Mouse (Mus musculus): ENCODE measurements around the gene Gm5134. TPM values are rescaled to one million over a fixed set of nuclear protein-coding genes. Genes with fewer than 3 reads are reported as not detected.

Gene Gm5134
- polyA plus RNA-seq, 1 experiment from 2014 or later, result 0.11 TPM

DNA sequence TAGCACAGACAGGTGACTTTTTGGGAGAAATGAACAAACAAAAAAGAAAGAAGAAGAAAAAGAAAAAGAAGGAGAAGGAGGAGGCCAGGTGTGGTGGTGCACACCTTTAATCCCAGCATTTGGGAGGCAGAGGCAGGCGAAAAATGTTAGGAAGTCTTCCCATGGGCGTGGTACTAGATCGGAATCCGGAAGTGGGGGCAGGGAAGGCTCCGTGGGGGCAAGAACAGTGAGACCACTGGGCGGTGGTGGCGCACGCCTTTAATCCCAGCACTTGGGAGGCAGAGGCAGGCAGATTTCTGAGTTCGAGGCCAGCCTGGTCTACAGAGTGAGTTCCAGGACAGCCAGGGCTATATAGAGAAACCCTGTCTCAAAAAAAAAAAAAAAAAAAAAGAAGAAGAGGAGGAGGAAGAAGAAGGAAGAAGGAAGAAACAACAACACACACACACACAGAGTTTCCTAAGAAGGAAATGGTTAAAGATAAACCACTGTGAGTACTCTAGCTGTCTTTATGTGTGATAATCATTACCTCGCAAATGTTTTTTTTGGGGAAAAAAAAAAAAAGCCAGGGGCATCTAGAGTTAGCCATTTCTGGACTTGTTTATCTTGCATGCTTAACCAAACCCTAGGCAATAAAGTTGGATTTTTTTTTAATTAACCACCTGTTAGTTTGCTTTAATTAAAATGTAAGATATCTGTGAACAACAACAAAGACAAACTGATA is 71.3 kb downstream of the Gm5134 start:
- Histone ChIP-seq H3K4me2 (no peak overlapping the region), H3K27me3 (ENCODE audit: control insufficient read depth, insufficient read depth, low read length) (no peaks in the 10 kb centered on the region), H3K36me3 (ENCODE audit: control insufficient read depth, insufficient read depth, low read length) (no peaks in the 10 kb centered on the region), H3K4me1 (ENCODE audit: control insufficient read depth, insufficient read depth, low read length) (no peaks in the 10 kb centered on the region; the same call in 1 of the 2 replicates), H3K4me3 (ENCODE audit: low read depth, low read length) (no peak overlapping the region), H3K27ac (ENCODE audit: low read depth, low read length) (no peak overlapping the region), H3K9ac (ENCODE audit: low read length) (no peak overlapping the region), H3K9me3 (ENCODE audit: control insufficient read depth, low read length) (no peaks in the 10 kb centered on the region; the same call in 1 of the 2 replicates)
- WGBS, result 91% methylated on average over 9 of the region's 10 CpGs
- ATAC-seq (ENCODE audit: low FRiP score) (no peak), DNase-seq (ENCODE audit: low spot score, missing footprints) (no peak)

DNA sequence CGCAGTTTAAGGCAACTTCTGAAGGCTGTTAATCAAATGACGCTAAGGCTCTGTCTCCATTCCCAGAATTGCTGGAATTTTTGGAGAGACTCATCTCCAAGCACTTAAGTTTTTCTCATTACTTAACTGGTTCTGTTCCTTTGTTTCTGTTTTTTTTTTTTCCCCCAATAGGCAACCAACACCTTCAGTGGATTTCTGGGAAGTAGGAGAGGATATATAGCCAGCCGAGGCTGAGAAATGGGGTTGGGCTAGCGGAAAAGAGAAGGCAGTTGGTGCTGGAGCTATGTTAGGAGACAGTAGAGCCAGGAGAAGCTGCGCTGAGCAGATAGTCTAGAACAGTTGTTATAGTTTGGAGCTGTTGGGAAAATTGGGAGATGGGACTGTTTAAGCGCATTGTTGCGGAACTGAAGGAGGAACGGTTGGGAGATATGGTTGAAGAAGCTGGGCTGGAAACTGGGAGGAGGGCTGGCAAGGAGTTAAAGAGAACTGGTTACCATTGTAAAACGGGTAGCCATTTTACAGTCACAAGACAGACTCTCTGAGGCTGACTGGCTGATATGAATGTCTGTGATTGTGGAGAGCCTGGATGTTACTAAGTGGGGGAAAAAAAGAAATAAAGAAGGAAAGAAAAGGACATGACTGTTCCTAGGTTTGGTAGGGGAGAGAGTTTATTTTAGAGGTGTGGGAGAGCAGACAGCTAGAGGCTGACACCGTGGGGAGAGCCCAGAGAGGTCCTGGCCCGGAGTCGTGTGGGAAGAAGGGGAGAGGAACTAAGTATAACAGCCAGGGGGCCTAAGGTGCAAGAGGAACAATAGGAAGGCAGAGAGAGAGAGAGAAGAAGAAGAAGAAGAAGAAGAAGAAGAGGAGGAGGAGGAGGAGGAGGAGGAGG is 73.1 kb downstream of the Gm5134 start:
- DNase-seq (ENCODE audit: low spot score, missing footprints) (no peak), ATAC-seq (ENCODE audit: low FRiP score) (no peak)
- 67% methylated on average over 12 of the region's 12 CpGs for WGBS
- H3K4me1 ChIP-seq (ENCODE audit: control insufficient read depth, insufficient read depth, low read length), result peaks cover 3% of the 10 kb centered on the region
- H3K27ac ChIP-seq (ENCODE audit: low read depth, low read length), result no peak overlapping the region
- H3K4me3 ChIP-seq (ENCODE audit: low read depth, low read length), result no peak overlapping the region
- no peaks in the 10 kb centered on the region for H3K36me3 ChIP-seq (ENCODE audit: control insufficient read depth, insufficient read depth, low read length)
- H3K9ac ChIP-seq (ENCODE audit: low read length), result no peak overlapping the region
- no peaks in the 10 kb centered on the region; the same call in 1 of the 2 replicates for H3K9me3 ChIP-seq (ENCODE audit: control insufficient read depth, low read length)
- H3K4me2 ChIP-seq, result no peak overlapping the region
- H3K27me3 ChIP-seq (ENCODE audit: control insufficient read depth, insufficient read depth, low read length), result no peaks in the 10 kb centered on the region

DNA sequence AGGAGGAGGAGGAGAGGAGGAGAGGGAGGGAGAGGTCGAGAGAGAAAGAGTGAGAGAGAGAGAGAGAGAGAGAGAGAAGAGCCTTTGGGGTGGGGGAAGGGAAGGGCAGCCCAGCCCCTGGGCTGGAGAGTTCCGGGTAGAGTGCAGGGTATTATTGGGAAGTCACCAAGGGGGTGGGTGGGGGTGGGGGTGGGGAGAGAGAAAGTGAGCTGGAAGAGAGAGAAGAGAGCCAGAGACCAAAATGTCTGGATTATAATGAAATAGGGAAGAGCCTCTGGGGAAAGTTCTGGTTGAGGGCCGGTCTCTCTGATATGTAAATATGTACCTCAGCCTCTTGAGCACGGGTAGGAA is 73.7 kb downstream of the Gm5134 start:
- Histone ChIP-seq H3K9me3 (ENCODE audit: control insufficient read depth, low read length) (no peaks in the 10 kb centered on the region; the same call in 1 of the 2 replicates), H3K27ac (ENCODE audit: low read depth, low read length) (no peak overlapping the region), H3K36me3 (ENCODE audit: control insufficient read depth, insufficient read depth, low read length) (no peaks in the 10 kb centered on the region), H3K4me1 (ENCODE audit: control insufficient read depth, insufficient read depth, low read length) (peaks cover 3% of the 10 kb centered on the region), H3K9ac (ENCODE audit: low read length) (no peak overlapping the region), H3K4me3 (ENCODE audit: low read depth, low read length) (no peak overlapping the region), H3K27me3 (ENCODE audit: control insufficient read depth, insufficient read depth, low read length) (no peaks in the 10 kb centered on the region), H3K4me2 (no peak overlapping the region)
- WGBS, result 21% methylated on average over 4 of the region's 4 CpGs
- DNase-seq (ENCODE audit: low spot score, missing footprints) (no peak), ATAC-seq (ENCODE audit: low FRiP score) (no peak)

DNA sequence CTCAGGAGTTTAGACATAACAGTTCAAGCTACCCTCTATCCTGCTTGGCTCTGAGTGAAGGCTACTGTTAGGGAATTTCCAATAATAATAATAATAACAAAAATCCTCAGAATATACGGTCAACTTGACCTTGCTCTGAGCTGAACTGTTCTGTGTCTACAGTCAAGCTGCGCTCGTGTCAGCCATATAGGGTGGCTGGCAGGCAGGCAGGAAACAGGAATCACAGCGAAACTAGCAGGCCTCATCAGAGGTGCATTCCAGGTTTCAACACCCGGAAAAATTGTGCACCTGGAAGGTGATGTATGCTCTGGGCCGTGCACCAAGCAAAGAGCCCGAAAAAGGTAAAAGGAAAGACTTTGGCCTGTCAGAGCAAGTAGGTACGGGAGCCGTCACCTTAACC is 74.1 kb downstream of the Gm5134 start:
- H3K4me1 ChIP-seq (ENCODE audit: control insufficient read depth, insufficient read depth, low read length), result peaks cover 6% of the 10 kb centered on the region
- H3K4me2 ChIP-seq, result no peak overlapping the region

DNA sequence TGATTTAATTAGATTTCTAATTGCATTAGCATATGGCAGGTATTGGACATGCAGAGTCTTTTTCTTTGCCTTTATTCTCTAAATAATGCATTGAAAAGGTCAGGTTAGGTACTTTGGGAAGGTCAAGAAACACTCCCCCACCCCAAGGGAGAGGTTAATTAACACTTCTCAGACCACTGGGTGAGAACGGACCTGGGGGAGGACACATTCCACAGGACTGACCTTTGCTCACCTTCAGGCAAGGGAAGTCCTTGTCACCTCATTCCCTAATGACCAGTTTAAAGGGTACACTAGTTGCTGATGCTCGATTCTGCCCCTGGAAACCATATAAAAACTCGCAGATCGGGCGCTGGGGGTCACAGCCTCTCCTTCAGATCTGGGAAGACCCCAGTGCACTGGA is 75.0 kb downstream of the Gm5134 start:
- H3K4me2 ChIP-seq, result no peak overlapping the region
- no peaks in the 10 kb centered on the region for H3K27me3 ChIP-seq (ENCODE audit: control insufficient read depth, insufficient read depth, low read length)
- 63% methylated on average over 5 of the region's 5 CpGs for WGBS
- ATAC-seq (ENCODE audit: low FRiP score) (no peak), DNase-seq (ENCODE audit: low spot score, missing footprints) (no peak)
- H3K4me1 ChIP-seq (ENCODE audit: control insufficient read depth, insufficient read depth, low read length), result peaks cover 6% of the 10 kb centered on the region
- H3K9me3 ChIP-seq (ENCODE audit: control insufficient read depth, low read length), result no peaks in the 10 kb centered on the region; the same call in 1 of the 2 replicates
- H3K27ac ChIP-seq (ENCODE audit: low read depth, low read length), result no peak overlapping the region
- H3K36me3 ChIP-seq (ENCODE audit: control insufficient read depth, insufficient read depth, low read length), result no peaks in the 10 kb centered on the region
- no peak overlapping the region for H3K9ac ChIP-seq (ENCODE audit: low read length)
- H3K4me3 ChIP-seq (ENCODE audit: low read depth, low read length), result no peak overlapping the region

More for the DNA sequence above, 74.1 kb downstream of the Gm5134 start:
- no peaks in the 10 kb centered on the region; the same call in 1 of the 2 replicates for H3K9me3 ChIP-seq (ENCODE audit: control insufficient read depth, low read length)
- no peak overlapping the region for H3K4me3 ChIP-seq (ENCODE audit: low read depth, low read length)
- DNase-seq (ENCODE audit: low spot score, missing footprints) (no peak), ATAC-seq (ENCODE audit: low FRiP score) (no peak)
- H3K27ac ChIP-seq (ENCODE audit: low read depth, low read length), result no peak overlapping the region
- no peaks in the 10 kb centered on the region for H3K27me3 ChIP-seq (ENCODE audit: control insufficient read depth, insufficient read depth, low read length)
- no peaks in the 10 kb centered on the region for H3K36me3 ChIP-seq (ENCODE audit: control insufficient read depth, insufficient read depth, low read length)
- no peak overlapping the region for H3K9ac ChIP-seq (ENCODE audit: low read length)
- 78% methylated on average over 9 of the region's 9 CpGs for WGBS

DNA sequence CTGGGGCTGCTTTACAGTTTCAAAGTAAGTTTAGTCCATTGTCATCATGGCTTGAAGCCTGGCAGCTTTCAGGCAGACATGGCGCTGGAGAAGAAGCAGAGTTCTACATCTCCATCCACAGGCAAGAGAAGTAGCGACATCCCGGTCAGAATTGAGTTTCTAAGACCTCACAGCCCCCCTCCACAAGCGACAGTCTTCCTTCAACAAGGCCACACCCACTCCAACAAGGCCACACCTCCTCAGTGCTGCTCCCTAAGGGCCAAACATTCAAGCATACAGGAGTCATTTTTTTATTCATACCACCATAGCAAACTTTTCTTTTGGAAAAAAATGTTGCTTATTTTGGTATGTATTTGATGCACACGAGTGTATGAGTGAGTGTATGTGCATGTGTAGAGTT is 76.2 kb downstream of the Gm5134 start:
- Histone ChIP-seq H3K9ac (ENCODE audit: low read length) (no peak overlapping the region), H3K27ac (ENCODE audit: low read depth, low read length) (no peak overlapping the region), H3K36me3 (ENCODE audit: control insufficient read depth, insufficient read depth, low read length) (no peaks in the 10 kb centered on the region; the same call in 1 of the 2 replicates), H3K4me1 (ENCODE audit: control insufficient read depth, insufficient read depth, low read length) (peaks cover 6% of the 10 kb centered on the region), H3K9me3 (ENCODE audit: control insufficient read depth, low read length) (no peaks in the 10 kb centered on the region), H3K4me2 (no peak overlapping the region), H3K4me3 (ENCODE audit: low read depth, low read length) (no peak overlapping the region), H3K27me3 (ENCODE audit: control insufficient read depth, insufficient read depth, low read length) (no peaks in the 10 kb centered on the region)
- 68% methylated on average over 5 of the region's 5 CpGs for WGBS
- no peak for ATAC-seq (ENCODE audit: low FRiP score)
- DNase-seq (ENCODE audit: low spot score, missing footprints), result no peak

DNA sequence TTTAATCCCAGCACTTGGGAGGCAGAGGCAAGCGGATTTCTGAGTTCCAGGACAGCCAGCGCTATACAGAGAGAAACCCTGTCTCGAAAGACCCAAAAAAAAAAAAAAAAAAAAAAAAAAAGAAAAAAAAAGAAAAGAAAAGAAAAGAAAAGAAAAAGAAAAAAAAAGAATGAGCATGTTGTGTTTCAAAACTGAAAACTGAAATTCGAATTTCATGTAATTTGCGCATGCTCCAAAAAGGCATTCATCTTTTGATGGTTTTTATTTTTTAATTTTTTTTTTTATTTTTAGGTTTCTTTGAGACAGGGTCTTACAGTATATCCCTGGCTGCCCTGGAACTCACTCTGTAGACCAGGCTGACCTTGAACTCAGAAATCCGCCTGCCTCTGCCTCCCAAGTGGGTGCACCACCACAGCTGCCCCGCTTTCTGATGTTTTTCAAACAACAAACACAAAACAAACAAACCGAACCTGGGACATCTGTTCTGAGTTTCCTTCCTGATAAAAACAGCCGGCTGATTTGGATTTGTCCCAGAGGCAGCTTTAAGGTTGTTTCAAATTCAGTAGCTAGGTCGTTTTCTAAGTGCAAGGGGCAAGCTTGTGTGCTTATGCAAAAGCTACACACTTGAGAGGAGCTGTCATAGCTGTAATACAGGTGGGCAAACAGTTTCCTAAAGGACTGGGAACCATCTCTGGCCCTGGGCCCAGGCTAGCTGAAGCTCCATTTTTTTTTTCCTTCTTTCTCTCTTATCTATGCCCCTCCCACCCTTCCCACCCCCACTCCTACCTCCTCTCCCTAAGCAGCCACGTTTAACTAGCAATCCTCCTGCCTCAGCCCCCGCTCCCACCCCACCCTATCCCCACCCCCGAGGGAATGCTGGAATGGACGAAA is 77.4 kb downstream of the Gm5134 start:
- peaks cover 6% of the 10 kb centered on the region for H3K4me1 ChIP-seq (ENCODE audit: control insufficient read depth, insufficient read depth, low read length)
- peak overlapping the region; percentile 97 for H3K9ac ChIP-seq (ENCODE audit: low read length)
- no peaks in the 10 kb centered on the region for H3K9me3 ChIP-seq (ENCODE audit: control insufficient read depth, low read length)
- H3K27me3 ChIP-seq (ENCODE audit: control insufficient read depth, insufficient read depth, low read length), result no peaks in the 10 kb centered on the region
- ATAC-seq (ENCODE audit: low FRiP score), result no peak; the same call in 1 of the 2 replicates
- H3K36me3 ChIP-seq (ENCODE audit: control insufficient read depth, insufficient read depth, low read length), result no peaks in the 10 kb centered on the region; the same call in 1 of the 2 replicates
- 57% methylated on average over 14 of the region's 14 CpGs for WGBS
- H3K4me2 ChIP-seq, result peak overlapping the region; percentile 73
- peak; percentile 90 for DNase-seq (ENCODE audit: low spot score, missing footprints)
- H3K4me3 ChIP-seq (ENCODE audit: low read depth, low read length), result peak overlapping the region; percentile 60
- H3K27ac ChIP-seq (ENCODE audit: low read depth, low read length), result no peak overlapping the region; the same call in 1 of the 2 replicates

DNA sequence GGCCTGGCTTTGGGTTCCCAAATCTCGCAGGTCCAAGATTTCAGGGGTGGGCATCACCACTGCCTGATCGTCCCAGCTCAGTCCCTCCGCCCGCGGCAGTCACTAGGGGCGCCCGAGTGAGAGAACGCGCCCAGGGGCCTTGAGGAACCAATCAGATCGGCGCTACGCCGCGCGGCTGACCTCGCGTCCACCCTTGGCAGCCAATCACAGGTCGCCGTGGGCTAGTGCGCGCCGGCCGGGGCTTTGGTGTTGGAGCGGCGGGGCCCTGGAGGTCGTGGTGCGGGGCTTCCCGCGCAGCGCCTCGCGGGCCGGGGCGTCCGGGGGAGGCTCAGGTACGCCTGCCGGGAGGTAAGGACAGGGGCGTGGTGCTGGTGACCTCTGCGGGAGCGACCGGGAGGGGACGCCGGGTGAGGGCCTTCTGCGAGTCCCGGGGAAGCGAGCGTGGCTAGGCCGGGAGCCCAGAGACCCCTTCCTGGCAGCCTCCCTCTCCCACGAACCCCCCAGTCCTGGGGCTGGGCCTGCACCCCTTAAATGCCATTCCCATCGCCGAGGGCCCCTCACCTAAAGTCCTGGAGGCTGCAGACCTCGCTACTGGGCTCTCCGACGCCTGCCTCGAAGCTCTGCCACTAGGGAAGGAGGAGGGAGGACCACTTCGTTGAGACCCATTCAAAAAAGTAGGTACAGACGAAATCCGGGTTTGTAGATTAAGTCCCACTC is 78.2 kb downstream of the Gm5134 start, which contains the start of gene Zfp280b:
Zfp280b (plus strand) TSS at position 249 of the 717 bp plus-strand sequence.
- H3K4me3 ChIP-seq (ENCODE audit: low read depth, low read length), result peak within 1 kb of the TSS; percentile 60
- H3K9me3 ChIP-seq (ENCODE audit: control insufficient read depth, low read length), result no peaks in the 10 kb centered on the region
- H3K9ac ChIP-seq (ENCODE audit: low read length), result peak within 1 kb of the TSS; percentile 97
- H3K36me3 ChIP-seq (ENCODE audit: control insufficient read depth, insufficient read depth, low read length), result peaks cover 5% of the 10 kb centered on the region; the same call in 1 of the 2 replicates
- peaks cover 6% of the 10 kb centered on the region for H3K4me1 ChIP-seq (ENCODE audit: control insufficient read depth, insufficient read depth, low read length)
- ATAC-seq (ENCODE audit: low FRiP score), result peak; percentile 99
- DNase-seq (ENCODE audit: low spot score, missing footprints), result peak; percentile 99
- peak within 1 kb of the TSS; percentile 50 for H3K27ac ChIP-seq (ENCODE audit: low read depth, low read length)
- H3K27me3 ChIP-seq (ENCODE audit: control insufficient read depth, insufficient read depth, low read length), result no peaks in the 10 kb centered on the region
- H3K4me2 ChIP-seq, result peak within 1 kb of the TSS; percentile 73
- under 1% methylated on average over 54 of the region's 58 CpGs for WGBS

Measured in midbrain, embryonic 11.5 days (tissue).